Mouse (Mus musculus) embryonic fibroblast, embryonic 13.5 days (primary cell): ENCODE measurements around the gene Cyth1.

Source experiments
- CTCF ChIP-seq: IDR thresholded peaks from 2 replicates; pipeline ENCODE4 v1.5.1; 2011; ENCODE audit warnings: mild to moderate bottlenecking, control low read depth, low read length, moderate library complexity, borderline replicate concordance; ENCODE audit not compliant: insufficient read depth
- POLR2A ChIP-seq: IDR thresholded peaks from 2 replicates; pipeline ENCODE4 v1.6.1; 2011; ENCODE audit warnings: low read depth, mild to moderate bottlenecking, control low read depth, low read length, moderate library complexity

- TF ChIP-seq CTCF = no peak
- no peak for TF ChIP-seq POLR2A
These were observed 133.7 kb downstream of the Cyth1 start for GRCm38 (mm10) chr11:118114581-118115110.
